Mouse (Mus musculus): ENCODE results near the gene Ctsh. TPM values are rescaled to one million over a fixed set of nuclear protein-coding genes. Genes with fewer than 3 reads are reported as not detected.
"Not testable (repeated sequence)": the region's sequence is repeated elsewhere in the genome, so short reads cannot be mapped to it uniquely, and the experiment has no call there.

The Ctsh gene
- total RNA-seq (2021), result 10 to 100 TPM; 39.9 to 40.0 TPM
- long read RNA-seq, experiment 1, transcript Ctsh-201 (12 exons, 1,617 nt), result major isoform, 56 of 65 reads
- long read RNA-seq, experiment 1, partial matches to known transcripts, result 1 of 65 reads
- long read RNA-seq, experiment 1, other reads (novel, unspliced or antisense), result 7 of 65 reads
- long read RNA-seq, experiment 2, transcript Ctsh-201 (12 exons, 1,617 nt), result major isoform, 30 of 40 reads
- long read RNA-seq, experiment 2, partial matches to known transcripts, result 1 of 40 reads
- long read RNA-seq, experiment 2, other reads (novel, unspliced or antisense), result 6 of 40 reads

- no peak for DNase-seq
- intact Hi-C loops (cut with DNase I), result no loop called here
Measured at GRCm38 (mm10) chr9:90053852-90054251, at the start of gene Ctsh. Gene Ctsh, plus strand, starts transcription at chr9:90054152.

- intact Hi-C loops (cut with DNase I), result no loop called here
- DNase-seq, result no peak
Measured at GRCm38 (mm10) chr9:90006432-90006831, 47.5 kb upstream of the Ctsh start.

GRCm38 (mm10) chr9:90007094-90007493 lies 46.9 kb upstream of the Ctsh start:
- DNase-seq, result no peak
- intact Hi-C loops (cut with DNase I), result no loop called here

GRCm38 (mm10) chr9:90008138-90008537 lies 45.8 kb upstream of the Ctsh start:
- intact Hi-C loops (cut with DNase I), result no loop called here
- no peak for DNase-seq

- intact Hi-C loops (cut with DNase I), result no loop called here
Measured at GRCm38 (mm10) chr9:90011849-90012248, 42.1 kb upstream of the Ctsh start.

GRCm38 (mm10) chr9:90014649-90015048 lies 39.3 kb upstream of the Ctsh start:
- DNase-seq, result no peak
- intact Hi-C loops (cut with DNase I), result no loop called here

More at GRCm38 (mm10) chr9:90011849-90012248, 42.1 kb upstream of the Ctsh start:
- DNase-seq, result no peak

- DNase-seq, result no peak
- intact Hi-C loops (cut with DNase I), result no loop called here
Measured at GRCm38 (mm10) chr9:90016204-90016603, 37.7 kb upstream of the Ctsh start.

- no peak for DNase-seq
- intact Hi-C loops (cut with DNase I), result no loop called here
Measured at GRCm38 (mm10) chr9:90020866-90021265, 33.1 kb upstream of the Ctsh start.

GRCm38 (mm10) chr9:90021442-90021841 lies 32.5 kb upstream of the Ctsh start:
- DNase-seq, result no peak
- intact Hi-C loops (cut with DNase I), result no loop called here

GRCm38 (mm10) chr9:90027709-90028108 lies 26.2 kb upstream of the Ctsh start:
- intact Hi-C loops (cut with DNase I), result no loop called here

GRCm38 (mm10) chr9:90033922-90034321 lies 20.0 kb upstream of the Ctsh start:
- intact Hi-C loops (cut with DNase I), result no loop called here
- DNase-seq, result no peak

More at GRCm38 (mm10) chr9:90027709-90028108, 26.2 kb upstream of the Ctsh start:
- DNase-seq, result no peak

- DNase-seq, result no peak
- intact Hi-C loops (cut with DNase I), result no loop called here
Measured at GRCm38 (mm10) chr9:90035168-90035567, 18.8 kb upstream of the Ctsh start.

- no peak for DNase-seq
- intact Hi-C loops (cut with DNase I), result no loop called here
Measured at GRCm38 (mm10) chr9:90035794-90036193, 18.2 kb upstream of the Ctsh start.

- intact Hi-C loops (cut with DNase I), result no loop called here
- DNase-seq, result no peak
Measured at GRCm38 (mm10) chr9:90036313-90036712, 17.6 kb upstream of the Ctsh start.

- intact Hi-C loops (cut with DNase I), result no loop called here
- DNase-seq, result no peak
Measured at GRCm38 (mm10) chr9:90038535-90038934, 15.4 kb upstream of the Ctsh start.

- DNase-seq, result no peak
- intact Hi-C loops (cut with DNase I), result no loop called here
Measured at GRCm38 (mm10) chr9:90040916-90041315, 13.0 kb upstream of the Ctsh start.

- no peak for DNase-seq
- intact Hi-C loops (cut with DNase I), result no loop called here
Measured at GRCm38 (mm10) chr9:90041556-90041955, 12.4 kb upstream of the Ctsh start.

GRCm38 (mm10) chr9:90042906-90043305 lies 11.0 kb upstream of the Ctsh start:
- DNase-seq; intact Hi-C loops (cut with DNase I): not testable (repeated sequence)

GRCm38 (mm10) chr9:90045191-90045590 lies 8.8 kb upstream of the Ctsh start:
- DNase-seq, result no peak
- intact Hi-C loops (cut with DNase I), result no loop called here

GRCm38 (mm10) chr9:90047937-90048627 lies 5.9 kb upstream of the Ctsh start:
- intact Hi-C loops (cut with DNase I), result no loop called here
- peak in 1 of 2 experiments; percentile 13 for DNase-seq

- intact Hi-C loops (cut with DNase I), result no loop called here
- DNase-seq, result peak; percentile 68 to 72
Measured at GRCm38 (mm10) chr9:90054371-90055145, 606 bp downstream of the Ctsh start.
